Mouse (Mus musculus): ENCODE data around the gene Ctcfl. TPM values are rescaled to one million over a fixed set of nuclear protein-coding genes. Genes with fewer than 3 reads are reported as not detected.
"Not testable (repeated sequence)": the region's sequence is repeated elsewhere in the genome, so short reads cannot be mapped to it uniquely, and the experiment has no call there.

Gene Ctcfl
- polyA plus RNA-seq, 1 experiment = not detected

GRCm38 (mm10) chr2:173108509-173109190 is 10.7 kb downstream of the Ctcfl start:
- DNase-seq (ENCODE audit: low read depth) = no peak
- TF ChIP-seq CTCF (IDR thresholded peaks at IDR 0.05; ENCODE audit: borderline replicate concordance, extremely low read depth, insufficient read depth, insufficient read length) = no peak
- no peak for TF ChIP-seq POLR2A (IDR thresholded peaks at IDR 0.05; ENCODE audit: borderline replicate concordance, extremely low read depth, insufficient read depth, insufficient read length, poor library complexity, severe bottlenecking)

- DNase-seq (ENCODE audit: low read depth) = peak; percentile 79
- TF ChIP-seq POLR2A (IDR thresholded peaks at IDR 0.05; ENCODE audit: borderline replicate concordance, extremely low read depth, insufficient read depth, insufficient read length, poor library complexity, severe bottlenecking) (no peak), CTCF (IDR thresholded peaks at IDR 0.05; ENCODE audit: borderline replicate concordance, extremely low read depth, insufficient read depth, insufficient read length) (peak; percentile 80; the same call in 1 of the 2 replicates)
Observed at GRCm38 (mm10) chr2:173106889-173107785, 12.2 kb downstream of the Ctcfl start.

- DNase-seq (ENCODE audit: low read depth) = no peak
- TF ChIP-seq POLR2A (IDR thresholded peaks at IDR 0.05; ENCODE audit: borderline replicate concordance, extremely low read depth, insufficient read depth, insufficient read length, poor library complexity, severe bottlenecking) (no peak), CTCF (IDR thresholded peaks at IDR 0.05; ENCODE audit: borderline replicate concordance, extremely low read depth, insufficient read depth, insufficient read length) (no peak)
Observed at GRCm38 (mm10) chr2:173106409-173106808, 12.9 kb downstream of the Ctcfl start.

GRCm38 (mm10) chr2:173097337-173097736 is 22.0 kb downstream of the Ctcfl start:
- not testable (repeated sequence) for DNase-seq (ENCODE audit: low read depth)
- TF ChIP-seq CTCF (IDR thresholded peaks at IDR 0.05; ENCODE audit: borderline replicate concordance, extremely low read depth, insufficient read depth, insufficient read length) = peak; percentile 23; the same call in 1 of the 2 replicates

GRCm38 (mm10) chr2:173089437-173089836 is 29.9 kb downstream of the Ctcfl start:
- TF ChIP-seq POLR2A (IDR thresholded peaks at IDR 0.05; ENCODE audit: borderline replicate concordance, extremely low read depth, insufficient read depth, insufficient read length, poor library complexity, severe bottlenecking) (no peak), CTCF (IDR thresholded peaks at IDR 0.05; ENCODE audit: borderline replicate concordance, extremely low read depth, insufficient read depth, insufficient read length) (peak; percentile 98)
- DNase-seq (ENCODE audit: low read depth) = peak; percentile 89

- TF ChIP-seq POLR2A (IDR thresholded peaks at IDR 0.05; ENCODE audit: borderline replicate concordance, extremely low read depth, insufficient read depth, insufficient read length, poor library complexity, severe bottlenecking) (no peak), CTCF (IDR thresholded peaks at IDR 0.05; ENCODE audit: borderline replicate concordance, extremely low read depth, insufficient read depth, insufficient read length) (no peak)
- DNase-seq (ENCODE audit: low read depth) = no peak
Observed at GRCm38 (mm10) chr2:173087405-173087804, 31.9 kb downstream of the Ctcfl start.

GRCm38 (mm10) chr2:173085763-173086162 is 33.6 kb downstream of the Ctcfl start:
- no peak for DNase-seq (ENCODE audit: low read depth)

GRCm38 (mm10) chr2:173084871-173085270 is 34.5 kb downstream of the Ctcfl start:
- no peak for DNase-seq (ENCODE audit: low read depth)
- no peak for TF ChIP-seq POLR2A (IDR thresholded peaks at IDR 0.05; ENCODE audit: borderline replicate concordance, extremely low read depth, insufficient read depth, insufficient read length, poor library complexity, severe bottlenecking)
- no peak for TF ChIP-seq CTCF (IDR thresholded peaks at IDR 0.05; ENCODE audit: borderline replicate concordance, extremely low read depth, insufficient read depth, insufficient read length)

More at GRCm38 (mm10) chr2:173085763-173086162, 33.6 kb downstream of the Ctcfl start:
- TF ChIP-seq POLR2A (IDR thresholded peaks at IDR 0.05; ENCODE audit: borderline replicate concordance, extremely low read depth, insufficient read depth, insufficient read length, poor library complexity, severe bottlenecking) (no peak), CTCF (IDR thresholded peaks at IDR 0.05; ENCODE audit: borderline replicate concordance, extremely low read depth, insufficient read depth, insufficient read length) (no peak)

- TF ChIP-seq POLR2A (IDR thresholded peaks at IDR 0.05; ENCODE audit: borderline replicate concordance, extremely low read depth, insufficient read depth, insufficient read length, poor library complexity, severe bottlenecking) = no peak
- no peak for TF ChIP-seq CTCF (IDR thresholded peaks at IDR 0.05; ENCODE audit: borderline replicate concordance, extremely low read depth, insufficient read depth, insufficient read length)
- DNase-seq (ENCODE audit: low read depth) = peak; percentile 31
Observed at GRCm38 (mm10) chr2:173083712-173084475, 35.4 kb downstream of the Ctcfl start.

- TF ChIP-seq POLR2A (IDR thresholded peaks at IDR 0.05; ENCODE audit: borderline replicate concordance, extremely low read depth, insufficient read depth, insufficient read length, poor library complexity, severe bottlenecking) = no peak
- no peak for TF ChIP-seq CTCF (IDR thresholded peaks at IDR 0.05; ENCODE audit: borderline replicate concordance, extremely low read depth, insufficient read depth, insufficient read length)
- no peak for DNase-seq (ENCODE audit: low read depth)
Observed at GRCm38 (mm10) chr2:173083106-173083505, 36.2 kb downstream of the Ctcfl start.

- TF ChIP-seq CTCF (IDR thresholded peaks at IDR 0.05; ENCODE audit: borderline replicate concordance, extremely low read depth, insufficient read depth, insufficient read length) = no peak
- TF ChIP-seq POLR2A (IDR thresholded peaks at IDR 0.05; ENCODE audit: borderline replicate concordance, extremely low read depth, insufficient read depth, insufficient read length, poor library complexity, severe bottlenecking) = no peak
- DNase-seq (ENCODE audit: low read depth) = no peak
Observed at GRCm38 (mm10) chr2:173082706-173083105, 36.6 kb downstream of the Ctcfl start.
